Mouse (Mus musculus): ENCODE results near the gene Stab1. TPM values are rescaled to one million over a fixed set of nuclear protein-coding genes. Genes with fewer than 3 reads are reported as not detected.

Gene Stab1
- polyA plus RNA-seq, 1 experiment = 41.5 TPM

GRCm38 (mm10) chr14:31173537-31173936, 5.1 kb upstream of the Stab1 start:
- 76% methylated on average over 7 of the region's 7 CpGs for WGBS
- Histone ChIP-seq H3K27me3 (replicated peaks; ENCODE audit: control insufficient read depth, insufficient read depth, low read length) (no peaks in the 10 kb centered on the region), H3K36me3 (ENCODE audit: control insufficient read depth, insufficient read depth, low read length) (peaks cover 8% of the 10 kb centered on the region), H3K4me3 (ENCODE audit: insufficient read depth, low read depth, low read length) (no peak overlapping the region), H3K4me1 (ENCODE audit: control insufficient read depth, insufficient read depth, low read length) (no peaks in the 10 kb centered on the region), H3K27ac (ENCODE audit: insufficient read depth, low read depth, low read length) (no peak overlapping the region)
- DNase-seq = no peak
- TF ChIP-seq POLR2A (IDR thresholded peaks at IDR 0.05; ENCODE audit: low read depth, low read length) (no peak), CTCF (conservative IDR thresholded peaks at IDR 0.05; ENCODE audit: insufficient read depth, insufficient read length, low read depth, low read length) (no peak)

DNA sequence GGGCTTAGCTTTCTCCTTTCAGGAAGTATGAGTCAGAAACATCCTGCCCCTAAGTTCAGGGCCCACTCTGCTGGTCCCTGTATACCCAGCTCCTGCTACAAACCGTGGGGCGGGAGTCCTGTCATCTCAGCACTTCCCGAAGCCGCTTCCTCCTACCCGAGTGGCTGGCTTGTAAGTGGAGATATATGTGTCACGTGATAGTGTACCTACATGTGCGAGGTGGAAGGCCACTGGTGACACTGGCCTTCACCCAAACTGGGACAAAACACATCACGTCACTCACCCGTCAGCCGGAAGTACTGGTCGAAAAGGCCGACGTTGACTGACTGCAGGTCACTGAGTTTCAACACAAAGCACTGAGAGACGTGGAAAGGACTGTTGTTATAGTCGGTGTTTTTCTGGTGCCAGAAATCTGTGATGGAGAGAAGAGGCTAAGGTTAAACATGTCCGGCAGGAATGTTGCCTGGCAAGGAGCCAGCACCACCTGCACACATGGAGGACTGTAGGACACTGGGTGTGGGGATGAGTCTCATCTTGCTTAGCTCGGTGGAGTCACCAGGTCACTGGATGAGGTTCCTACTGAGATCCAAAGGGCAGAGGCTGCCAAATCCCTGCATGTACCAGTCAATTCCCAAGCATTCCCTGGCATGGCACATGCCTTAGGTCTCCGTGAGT, 4.5 kb upstream of the Stab1 start:
- no peak for TF ChIP-seq POLR2A (IDR thresholded peaks at IDR 0.05; ENCODE audit: low read depth, low read length)
- TF ChIP-seq CTCF (conservative IDR thresholded peaks at IDR 0.05; ENCODE audit: insufficient read depth, insufficient read length, low read depth, low read length) = no peak
- 49% methylated on average over 18 of the region's 18 CpGs for WGBS
- DNase-seq = peak; percentile 63
- peaks cover 8% of the 10 kb centered on the region for H3K36me3 ChIP-seq (ENCODE audit: control insufficient read depth, insufficient read depth, low read length)
- no peaks in the 10 kb centered on the region for H3K27me3 ChIP-seq (replicated peaks; ENCODE audit: control insufficient read depth, insufficient read depth, low read length)
- H3K4me1 ChIP-seq (ENCODE audit: control insufficient read depth, insufficient read depth, low read length) = no peaks in the 10 kb centered on the region
- no peak overlapping the region for H3K4me3 ChIP-seq (ENCODE audit: insufficient read depth, low read depth, low read length)
- H3K27ac ChIP-seq (ENCODE audit: insufficient read depth, low read depth, low read length) = no peak overlapping the region

GRCm38 (mm10) chr14:31171821-31172220, 3.4 kb upstream of the Stab1 start:
- 94% methylated on average over 15 of the region's 15 CpGs for WGBS
- peaks cover 8% of the 10 kb centered on the region for H3K36me3 ChIP-seq (ENCODE audit: control insufficient read depth, insufficient read depth, low read length)
- no peak for DNase-seq

DNA sequence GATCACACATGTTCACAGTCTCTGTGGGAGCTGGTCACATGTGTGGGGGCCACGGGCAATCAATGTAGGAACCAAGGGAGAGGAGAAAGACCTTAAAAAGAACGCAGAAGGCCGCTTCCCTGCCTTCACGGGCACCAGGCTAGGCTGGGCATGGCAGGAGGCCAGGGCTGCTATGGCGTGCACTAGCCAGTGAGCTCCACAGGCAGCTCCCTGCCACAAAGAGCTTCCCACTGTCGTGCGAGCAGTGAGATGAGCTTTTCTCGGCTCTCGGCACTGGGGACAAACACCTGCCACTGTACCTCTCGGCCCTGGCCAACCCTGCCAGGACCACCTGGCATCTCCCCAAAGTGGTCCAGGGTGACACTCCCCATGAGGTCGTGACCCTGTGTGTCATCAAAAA, 2.9 kb upstream of the Stab1 start:
- Histone ChIP-seq H3K27ac (ENCODE audit: insufficient read depth, low read depth, low read length) (no peak overlapping the region), H3K36me3 (ENCODE audit: control insufficient read depth, insufficient read depth, low read length) (peaks cover 8% of the 10 kb centered on the region), H3K4me1 (ENCODE audit: control insufficient read depth, insufficient read depth, low read length) (no peaks in the 10 kb centered on the region; the same call in 1 of the 2 replicates), H3K27me3 (replicated peaks; ENCODE audit: control insufficient read depth, insufficient read depth, low read length) (no peaks in the 10 kb centered on the region), H3K4me3 (ENCODE audit: insufficient read depth, low read depth, low read length) (no peak overlapping the region)
- TF ChIP-seq POLR2A (IDR thresholded peaks at IDR 0.05; ENCODE audit: low read depth, low read length) (no peak), CTCF (conservative IDR thresholded peaks at IDR 0.05; ENCODE audit: insufficient read depth, insufficient read length, low read depth, low read length) (no peak)
- WGBS = 87% methylated on average over 11 of the region's 11 CpGs
- DNase-seq = no peak

More at GRCm38 (mm10) chr14:31171821-31172220, 3.4 kb upstream of the Stab1 start:
- Histone ChIP-seq H3K27me3 (replicated peaks; ENCODE audit: control insufficient read depth, insufficient read depth, low read length) (no peaks in the 10 kb centered on the region), H3K4me3 (ENCODE audit: insufficient read depth, low read depth, low read length) (no peak overlapping the region), H3K27ac (ENCODE audit: insufficient read depth, low read depth, low read length) (no peak overlapping the region), H3K4me1 (ENCODE audit: control insufficient read depth, insufficient read depth, low read length) (no peaks in the 10 kb centered on the region)
- TF ChIP-seq CTCF (conservative IDR thresholded peaks at IDR 0.05; ENCODE audit: insufficient read depth, insufficient read length, low read depth, low read length) (no peak), POLR2A (IDR thresholded peaks at IDR 0.05; ENCODE audit: low read depth, low read length) (no peak)

- Histone ChIP-seq H3K4me1 (ENCODE audit: control insufficient read depth, insufficient read depth, low read length) (no peaks in the 10 kb centered on the region; the same call in none of the 2 replicates), H3K27me3 (replicated peaks; ENCODE audit: control insufficient read depth, insufficient read depth, low read length) (no peaks in the 10 kb centered on the region), H3K36me3 (ENCODE audit: control insufficient read depth, insufficient read depth, low read length) (peaks cover 8% of the 10 kb centered on the region), H3K27ac (ENCODE audit: insufficient read depth, low read depth, low read length) (no peak overlapping the region), H3K4me3 (ENCODE audit: insufficient read depth, low read depth, low read length) (no peak overlapping the region)
- TF ChIP-seq CTCF (conservative IDR thresholded peaks at IDR 0.05; ENCODE audit: insufficient read depth, insufficient read length, low read depth, low read length) (no peak), POLR2A (IDR thresholded peaks at IDR 0.05; ENCODE audit: low read depth, low read length) (no peak)
- WGBS = 78% methylated on average over 13 of the region's 13 CpGs
- DNase-seq = no peak
Measured at GRCm38 (mm10) chr14:31170963-31171362, 2.5 kb upstream of the Stab1 start.

- no peak overlapping the region for H3K4me3 ChIP-seq (ENCODE audit: insufficient read depth, low read depth, low read length)
- no peak overlapping the region for H3K27ac ChIP-seq (ENCODE audit: insufficient read depth, low read depth, low read length)
- peaks cover 7% of the 10 kb centered on the region for H3K36me3 ChIP-seq (ENCODE audit: control insufficient read depth, insufficient read depth, low read length)
- H3K4me1 ChIP-seq (ENCODE audit: control insufficient read depth, insufficient read depth, low read length) = peaks cover 2% of the 10 kb centered on the region
- H3K27me3 ChIP-seq (replicated peaks; ENCODE audit: control insufficient read depth, insufficient read depth, low read length) = no peaks in the 10 kb centered on the region
- 81% methylated on average over 6 of the region's 6 CpGs for WGBS
- TF ChIP-seq CTCF (conservative IDR thresholded peaks at IDR 0.05; ENCODE audit: insufficient read depth, insufficient read length, low read depth, low read length) (no peak), POLR2A (IDR thresholded peaks at IDR 0.05; ENCODE audit: low read depth, low read length) (no peak)
- DNase-seq = no peak
Measured at GRCm38 (mm10) chr14:31169508-31169907, 1.1 kb upstream of the Stab1 start.

GRCm38 (mm10) chr14:31166827-31167226, 1.6 kb downstream of the Stab1 start:
- peak overlapping the region; percentile 62; the same call in 1 of the 2 replicates for H3K4me3 ChIP-seq (ENCODE audit: insufficient read depth, low read depth, low read length)

More at GRCm38 (mm10) chr14:31166827-31167226, 1.6 kb downstream of the Stab1 start:
- Histone ChIP-seq H3K27ac (ENCODE audit: insufficient read depth, low read depth, low read length) (no peak overlapping the region; the same call in 1 of the 2 replicates), H3K36me3 (ENCODE audit: control insufficient read depth, insufficient read depth, low read length) (peaks cover 4% of the 10 kb centered on the region), H3K4me1 (ENCODE audit: control insufficient read depth, insufficient read depth, low read length) (peaks cover 2% of the 10 kb centered on the region), H3K27me3 (replicated peaks; ENCODE audit: control insufficient read depth, insufficient read depth, low read length) (no peaks in the 10 kb centered on the region)
- DNase-seq = no peak
- WGBS = 47% methylated on average over 9 of the region's 9 CpGs
- TF ChIP-seq CTCF (conservative IDR thresholded peaks at IDR 0.05; ENCODE audit: insufficient read depth, insufficient read length, low read depth, low read length) (no peak), POLR2A (IDR thresholded peaks at IDR 0.05; ENCODE audit: low read depth, low read length) (no peak)
